Mouse (Mus musculus) midbrain, embryonic 11.5 days (tissue): ENCODE results near the gene Sox2. TPM values are rescaled to one million over a fixed set of nuclear protein-coding genes. Genes with fewer than 3 reads are reported as not detected.
A peak's percentile ranks its signal among the peaks of the same experiment; 100 is the strongest.

Source experiments
- ATAC-seq: fragments of 200-750 bp; cut with Nextera tagmentation; 2 replicates; pipeline ENCODE4 v1.8.0; 2017; ENCODE audit warnings: moderate TSS enrichment, moderate library complexity; ENCODE audit not compliant: low FRiP score
- DNase-seq: peaks from one replicate; pipeline ENCODE4 v3.0.0; 2015; ENCODE audit warnings: low spot score; ENCODE audit errors: missing footprints
- H3K27ac ChIP-seq: fragments of 300-500 bp; sonication (generic); 2 replicates; pipeline ENCODE4 v1.5.1; 2014; ENCODE audit warnings: low read depth, low read length
- H3K27me3 ChIP-seq: fragments of 300-500 bp; sonication (generic); 2 replicates; pipeline ENCODE4 v1.6.1; 2014; ENCODE audit warnings: mild to moderate bottlenecking, low read length, moderate library complexity, mixed read lengths; ENCODE audit not compliant: control insufficient read depth, insufficient read depth
- H3K36me3 ChIP-seq: fragments of 300-500 bp; sonication (generic); 2 replicates; pipeline ENCODE4 v1.6.1; 2014; ENCODE audit warnings: mild to moderate bottlenecking, low read length, moderate library complexity, mixed read lengths; ENCODE audit not compliant: control insufficient read depth, insufficient read depth
- H3K4me1 ChIP-seq: fragments of 300-500 bp; sonication (generic); 2 replicates; pipeline ENCODE4 v1.6.1; 2014; ENCODE audit warnings: low read length; ENCODE audit not compliant: control insufficient read depth, insufficient read depth
- H3K4me2 ChIP-seq: fragments of 300-500 bp; sonication (generic); 2 replicates; pipeline ENCODE4 v1.6.1; 2014; ENCODE audit warnings: mild to moderate bottlenecking, moderate library complexity
- H3K4me3 ChIP-seq: fragments of 300-500 bp; sonication (generic); 2 replicates; pipeline ENCODE4 v1.5.1; 2014; ENCODE audit warnings: low read depth, low read length
- H3K9ac ChIP-seq: fragments of 300-500 bp; sonication (generic); 2 replicates; pipeline ENCODE4 v1.6.1; 2014; ENCODE audit warnings: low read length
- H3K9me3 ChIP-seq: fragments of 300-500 bp; sonication (generic); 2 replicates; pipeline ENCODE4 v1.6.1; 2016; ENCODE audit warnings: low read length; ENCODE audit not compliant: control insufficient read depth
- WGBS: fragments of 180-500 bp; shearing (Covaris S2); extraction: QIAGEN DNeasy Blood & Tissue Kit; methylation state at CpG from one replicate; pipeline ENCODE4 v1.1.7; 2014; 5-methylcytosine and 5-hydroxymethylcytosine counted together
- polyA plus RNA-seq: library from polyadenylated mRNA; unstranded; fragments of >200 nt; fragmentation: Nextera tagmentation; extraction: Ambion mirVana; gene quantifications from 2 replicates; pipeline ENCODE4 v1.2.1, GENCODE M21; 2014

Gene Sox2
- polyA plus RNA-seq, 1 experiment from 2014 or later = 48.7 TPM

DNA sequence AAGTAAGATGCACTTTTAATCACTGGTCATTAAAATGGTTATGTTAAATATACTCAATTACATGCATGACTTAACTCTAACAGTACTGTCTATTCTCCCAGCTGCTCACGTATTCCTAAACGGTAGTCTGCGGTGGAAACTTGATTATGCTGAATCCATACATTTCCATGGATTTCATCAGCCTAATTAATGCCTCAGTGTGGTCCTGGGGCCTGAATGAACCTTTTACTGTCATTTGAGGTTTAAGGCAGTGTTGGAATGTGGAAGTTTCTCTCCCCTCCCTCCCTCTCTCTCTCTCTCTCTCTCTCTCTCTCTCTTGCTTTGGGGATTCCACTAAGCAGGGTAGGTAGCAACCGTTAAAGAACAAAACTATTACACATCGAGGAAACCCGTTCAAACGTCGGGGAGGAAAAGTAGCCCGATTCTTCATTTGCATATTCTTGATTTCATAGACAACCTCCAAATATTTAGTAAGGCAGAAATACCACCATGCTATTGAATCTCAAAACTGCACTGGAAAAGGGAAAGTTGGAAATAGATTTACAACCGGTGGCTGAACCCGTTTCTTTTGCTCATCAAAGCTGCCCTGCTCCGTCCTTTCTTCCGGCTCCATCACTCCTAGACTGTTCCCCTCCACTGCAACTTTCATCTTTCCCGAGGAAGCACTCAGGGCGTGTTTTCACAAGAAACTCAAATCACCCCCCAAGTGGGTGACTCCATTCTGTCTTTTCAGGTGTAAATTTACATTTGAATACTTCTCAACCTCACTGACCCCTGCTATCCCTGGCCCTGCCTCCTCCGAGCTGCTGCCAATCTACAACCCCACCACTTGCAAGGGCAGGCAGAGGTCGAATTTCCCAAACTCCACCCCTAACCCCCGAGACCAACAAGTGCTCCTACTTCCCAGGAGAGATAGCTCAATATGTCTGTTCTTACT, 17.9 kb downstream of the Sox2 start:
- Histone ChIP-seq H3K9me3 (no peaks in the 10 kb centered on the region), H3K9ac (peak overlapping the region; percentile 17; the same call in 1 of the 2 replicates), H3K4me1 (peaks cover 66% of the 10 kb centered on the region), H3K27ac (peak overlapping the region; percentile 77), H3K4me2 (peak overlapping the region; percentile 89), H3K36me3 (0 out of 2 replicates have a peak, but pooled peaks cover 1% of the 10 kb centered on the region), H3K27me3 (no peaks in the 10 kb centered on the region; the same call in 1 of the 2 replicates), H3K4me3 (peak overlapping the region; percentile 13; the same call in 1 of the 2 replicates)
- WGBS = 1% methylated on average over 18 of the region's 18 CpGs
- ATAC-seq = peak; percentile 14; the same call in 1 of the 2 replicates
- DNase-seq = peak; percentile 92

DNA sequence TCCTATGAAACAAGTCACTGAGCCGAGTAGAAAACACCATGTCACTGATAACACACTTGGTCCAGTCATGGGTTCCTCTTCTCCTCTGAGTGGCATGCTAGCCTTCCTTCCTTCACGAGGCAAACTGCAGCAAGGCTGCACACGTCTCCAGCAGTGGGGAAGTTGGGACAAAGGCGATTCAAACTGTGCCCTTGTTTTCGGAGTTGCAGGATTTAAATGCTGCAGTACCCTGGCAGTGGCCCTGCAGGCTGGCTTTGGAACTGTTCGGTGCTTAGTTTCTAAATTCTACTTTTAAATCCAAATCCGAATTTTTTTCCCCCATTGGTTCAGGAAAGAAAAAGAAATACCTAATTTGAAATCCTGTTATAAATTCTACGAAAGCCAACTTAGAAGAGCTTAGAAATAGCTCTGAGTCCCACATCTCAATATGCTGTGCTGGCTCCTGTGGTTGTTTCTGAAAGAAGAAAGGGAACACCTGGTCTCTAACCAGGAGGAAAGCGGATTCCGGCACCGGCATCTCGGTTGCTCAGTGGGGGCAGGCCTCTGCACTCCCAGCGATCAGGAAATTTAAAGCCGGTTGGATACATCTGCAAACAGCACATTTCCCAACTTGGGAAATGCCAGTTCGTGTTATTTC, 20.9 kb downstream of the Sox2 start:
- WGBS = 2% methylated on average over 15 of the region's 15 CpGs
- DNase-seq = peak; percentile 91
- Histone ChIP-seq H3K4me2 (peak overlapping the region; percentile 20; the same call in 1 of the 2 replicates), H3K4me3 (no peak overlapping the region), H3K36me3 (peaks cover 2% of the 10 kb centered on the region; the same call in 1 of the 2 replicates), H3K27ac (peak overlapping the region; percentile 45), H3K27me3 (no peaks in the 10 kb centered on the region; the same call in 1 of the 2 replicates), H3K9ac (peak overlapping the region; percentile 37; the same call in 1 of the 2 replicates), H3K4me1 (peaks cover 50% of the 10 kb centered on the region), H3K9me3 (no peaks in the 10 kb centered on the region)
- no peak for ATAC-seq

DNA sequence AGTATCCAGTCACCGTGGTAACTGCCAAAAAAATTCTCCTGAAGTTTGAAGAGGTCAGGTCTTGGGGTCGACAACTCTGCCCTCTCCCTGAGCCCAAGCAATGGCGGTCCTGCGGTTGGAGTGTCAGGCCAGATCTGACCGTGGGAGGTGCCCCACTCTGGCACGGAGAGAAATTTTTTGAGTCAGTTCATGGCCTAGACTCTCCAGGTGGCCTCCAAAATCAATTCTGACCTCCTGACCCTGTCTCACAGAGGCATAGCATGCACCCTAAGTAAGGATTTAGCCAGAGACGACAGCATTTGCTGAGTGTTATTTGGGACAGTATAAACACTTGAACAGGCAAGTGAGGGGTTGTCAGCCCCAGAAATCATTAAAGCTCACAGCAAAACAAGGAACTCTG, 28.6 kb downstream of the Sox2 start:
- Histone ChIP-seq H3K4me1 (peaks cover 18% of the 10 kb centered on the region), H3K9ac (peak overlapping the region; percentile 20; the same call in 1 of the 2 replicates), H3K27me3 (no peaks in the 10 kb centered on the region), H3K4me3 (no peak overlapping the region), H3K36me3 (no peaks in the 10 kb centered on the region; the same call in 1 of the 2 replicates), H3K9me3 (no peaks in the 10 kb centered on the region), H3K4me2 (no peak overlapping the region), H3K27ac (peak overlapping the region; percentile 79; the same call in 1 of the 2 replicates)
- DNase-seq (peak; percentile 92), ATAC-seq (peak; percentile 80)
- 4% methylated on average over 7 of the region's 7 CpGs for WGBS

DNA sequence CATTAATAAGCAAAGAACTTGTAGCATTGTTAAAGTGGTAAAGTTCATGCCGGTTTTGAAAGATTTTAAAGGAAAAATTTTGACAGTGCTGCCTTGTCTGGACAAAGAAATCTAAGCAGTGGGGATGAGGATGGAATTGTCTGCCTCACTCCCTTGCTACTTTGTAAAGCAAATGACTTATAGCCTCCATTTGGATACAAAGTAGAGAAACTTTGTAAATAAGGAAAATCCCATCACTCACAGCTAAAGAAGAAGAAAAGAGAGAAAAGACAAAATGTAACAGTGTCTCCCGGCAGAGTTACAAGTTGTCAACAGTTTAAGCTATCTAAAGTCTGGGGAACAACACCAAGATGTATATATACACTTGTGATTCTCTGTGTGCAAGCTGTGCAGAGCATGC, 29.2 kb downstream of the Sox2 start:
- no peaks in the 10 kb centered on the region; the same call in 1 of the 2 replicates for H3K36me3 ChIP-seq
- DNase-seq (peak; percentile 91), ATAC-seq (no peak; the same call in 1 of the 2 replicates)
- H3K27me3 ChIP-seq = no peaks in the 10 kb centered on the region
- no peak overlapping the region for H3K4me3 ChIP-seq
- H3K27ac ChIP-seq = peak overlapping the region; percentile 79
- peaks cover 18% of the 10 kb centered on the region for H3K4me1 ChIP-seq
- H3K4me2 ChIP-seq = no peak overlapping the region; the same call in 1 of the 2 replicates
- 20% methylated on average over 2 of the region's 2 CpGs for WGBS
- no peaks in the 10 kb centered on the region for H3K9me3 ChIP-seq
- H3K9ac ChIP-seq = no peak overlapping the region; the same call in 1 of the 2 replicates

DNA sequence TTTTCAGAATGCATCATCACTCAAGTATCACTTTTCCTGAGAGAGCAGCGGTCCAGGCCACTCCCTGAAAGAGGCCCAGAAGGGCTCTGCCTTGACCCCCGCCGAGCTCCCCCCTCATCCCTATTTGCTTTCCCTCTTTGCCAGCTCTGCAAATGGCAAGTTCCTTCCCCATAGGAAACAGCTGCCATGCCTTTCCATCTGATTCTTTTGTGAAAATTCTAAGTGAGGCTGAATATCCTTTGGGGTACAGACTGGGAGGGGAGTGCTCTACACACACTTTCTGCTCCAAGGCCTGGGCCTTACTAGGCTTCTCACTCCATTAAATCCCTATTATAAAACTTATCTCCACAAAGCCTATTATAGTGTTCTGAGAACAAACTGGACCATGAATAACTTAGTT, 29.7 kb downstream of the Sox2 start:
- no peaks in the 10 kb centered on the region for H3K9me3 ChIP-seq
- H3K9ac ChIP-seq = no peak overlapping the region
- DNase-seq (peak; percentile 92), ATAC-seq (peak; percentile 79)
- peaks cover 18% of the 10 kb centered on the region for H3K4me1 ChIP-seq
- no peaks in the 10 kb centered on the region for H3K27me3 ChIP-seq
- no peak overlapping the region for H3K4me3 ChIP-seq
- H3K4me2 ChIP-seq = no peak overlapping the region; the same call in 1 of the 2 replicates
- H3K36me3 ChIP-seq = no peaks in the 10 kb centered on the region; the same call in 1 of the 2 replicates
- peak overlapping the region; percentile 79 for H3K27ac ChIP-seq
- WGBS = 5% methylated on average over 3 of the region's 3 CpGs

DNA sequence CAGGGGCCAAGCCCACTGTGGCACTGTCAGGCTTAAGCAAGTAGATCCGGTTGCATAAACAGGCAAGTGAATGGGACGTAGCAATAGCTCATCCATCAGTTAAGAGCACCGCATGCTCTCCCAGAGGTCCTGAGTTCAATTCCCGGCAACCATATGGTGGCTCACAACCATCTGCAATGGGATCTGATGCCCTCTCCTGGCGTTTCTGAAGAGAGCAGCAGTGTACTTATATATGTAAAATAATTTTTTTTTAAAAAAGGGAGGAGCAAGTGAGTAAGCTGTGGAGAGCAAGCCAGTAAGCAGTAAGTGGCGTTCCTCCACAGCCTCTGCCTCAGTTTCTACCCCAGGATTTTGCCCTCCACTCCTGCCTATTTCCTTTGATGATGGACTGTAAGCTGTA, 37.9 kb downstream of the Sox2 start:
- Histone ChIP-seq H3K27ac (no peak overlapping the region), H3K4me3 (no peak overlapping the region), H3K9ac (no peak overlapping the region), H3K4me2 (no peak overlapping the region), H3K4me1 (peaks cover 8% of the 10 kb centered on the region), H3K9me3 (no peaks in the 10 kb centered on the region), H3K36me3 (no peaks in the 10 kb centered on the region), H3K27me3 (no peaks in the 10 kb centered on the region)
- 85% methylated on average over 6 of the region's 6 CpGs for WGBS
- ATAC-seq = no peak
- DNase-seq = no peak

DNA sequence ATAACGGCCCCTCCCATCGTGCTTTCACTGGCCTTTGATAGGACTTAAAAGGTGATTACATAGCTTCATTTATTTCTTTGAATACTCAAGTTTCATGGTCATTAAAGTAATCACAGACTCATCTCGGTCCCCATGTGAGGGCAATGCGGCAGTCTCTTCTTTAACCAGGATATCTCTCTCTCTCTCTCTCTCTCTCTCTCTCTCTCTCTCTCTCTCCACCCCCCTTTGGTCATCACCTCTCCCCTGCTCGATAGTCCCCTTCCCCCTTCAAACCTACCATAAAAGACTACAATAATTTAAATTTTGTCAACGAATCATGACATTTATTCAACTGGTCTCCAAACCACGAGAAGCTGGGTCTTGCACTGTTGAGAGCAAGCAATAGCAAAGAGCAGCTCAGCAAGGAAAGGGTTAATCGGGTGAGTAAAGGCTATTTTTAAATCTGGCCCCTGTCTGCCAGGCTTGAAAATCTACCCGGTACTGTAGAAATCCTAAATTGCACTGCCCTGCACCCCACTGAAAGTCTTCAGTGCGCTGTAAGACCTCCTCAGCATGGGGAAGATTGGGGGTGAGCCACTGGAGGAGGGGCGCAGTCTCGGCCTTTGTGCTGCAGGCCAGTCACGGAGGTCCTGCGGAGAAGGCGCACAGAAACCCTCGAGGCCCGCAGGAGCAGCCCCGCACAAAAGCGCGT, 41.6 kb downstream of the Sox2 start:
- H3K4me1 ChIP-seq = peaks cover 8% of the 10 kb centered on the region
- ATAC-seq (peak; percentile 92), DNase-seq (peak; percentile 95)
- no peaks in the 10 kb centered on the region for H3K9me3 ChIP-seq
- H3K27ac ChIP-seq = no peak overlapping the region; the same call in 1 of the 2 replicates
- H3K27me3 ChIP-seq = no peaks in the 10 kb centered on the region
- peak overlapping the region; percentile 36 for H3K4me2 ChIP-seq
- H3K9ac ChIP-seq = peak overlapping the region; percentile 62
- no peaks in the 10 kb centered on the region for H3K36me3 ChIP-seq
- 7% methylated on average over 20 of the region's 20 CpGs for WGBS
- H3K4me3 ChIP-seq = no peak overlapping the region; the same call in 1 of the 2 replicates

DNA sequence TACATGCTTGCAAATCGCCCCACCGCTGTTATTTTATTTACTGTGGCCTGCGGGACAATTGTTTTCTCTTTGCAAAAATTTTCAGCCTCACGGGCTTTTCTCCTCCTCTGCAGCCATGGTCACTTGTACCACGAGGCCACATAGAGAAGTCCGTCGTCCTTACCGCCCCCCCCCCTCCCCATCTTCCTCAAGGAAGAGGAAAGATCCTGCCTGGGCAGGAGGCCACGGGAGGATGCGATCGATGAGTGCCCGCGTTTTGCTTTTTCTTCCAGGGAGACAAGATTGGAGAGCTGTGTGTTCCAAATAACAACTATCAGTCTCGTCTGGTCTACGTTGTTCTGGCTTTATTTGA, 42.2 kb downstream of the Sox2 start:
- H3K27ac ChIP-seq = no peak overlapping the region; the same call in 1 of the 2 replicates
- WGBS = 13% methylated on average over 15 of the region's 15 CpGs
- H3K9me3 ChIP-seq = no peaks in the 10 kb centered on the region
- H3K27me3 ChIP-seq = no peaks in the 10 kb centered on the region
- H3K4me3 ChIP-seq = no peak overlapping the region; the same call in 1 of the 2 replicates
- ATAC-seq (peak; percentile 65), DNase-seq (no peak)
- peaks cover 8% of the 10 kb centered on the region for H3K4me1 ChIP-seq
- no peaks in the 10 kb centered on the region for H3K36me3 ChIP-seq
- H3K9ac ChIP-seq = peak overlapping the region; percentile 62
- peak overlapping the region; percentile 36 for H3K4me2 ChIP-seq
